Mouse (Mus musculus) ES-Bruce4 (cell line): ENCODE measurements around the gene Slit1. TPM values are rescaled to one million over a fixed set of nuclear protein-coding genes. Genes with fewer than 3 reads are reported as not detected.

ENCODE experiments used
- H3K27ac ChIP-seq: 2 replicates; pipeline ENCODE4 v1.5.1; 2012; ENCODE audit warnings: low read length, inconsistent platforms; ENCODE audit not compliant: insufficient read depth
- H3K27me3 ChIP-seq: 2 replicates; pipeline ENCODE4 v1.6.1; 2012; ENCODE audit warnings: mild to moderate bottlenecking, low read length, inconsistent platforms; ENCODE audit not compliant: control insufficient read depth, poor library complexity, insufficient read depth, severe bottlenecking
- H3K36me3 ChIP-seq: 2 replicates; pipeline ENCODE4 v1.6.1; 2012; ENCODE audit warnings: inconsistent platforms, mild to moderate bottlenecking, low read length, moderate library complexity; ENCODE audit not compliant: control insufficient read depth, poor library complexity, insufficient read depth, severe bottlenecking
- H3K4me1 ChIP-seq: one replicate; pipeline ENCODE4 v1.8.1; 2011; ENCODE audit warnings: low read length; ENCODE audit not compliant: control insufficient read depth, insufficient read depth
- H3K4me3 ChIP-seq: 2 replicates; pipeline ENCODE4 v1.5.1; 2011; ENCODE audit warnings: low read depth, mild to moderate bottlenecking, low read length
- H3K9ac ChIP-seq: 2 replicates; pipeline ENCODE4 v1.6.1; 2012; ENCODE audit warnings: low read depth, mild to moderate bottlenecking, inconsistent platforms; ENCODE audit not compliant: poor library complexity, severe bottlenecking
- H3K9me3 ChIP-seq: replicated peaks from 2 replicates; pipeline ENCODE4 v1.6.1; 2012; ENCODE audit warnings: mild to moderate bottlenecking, low read length, inconsistent platforms; ENCODE audit not compliant: control insufficient read depth, poor library complexity, insufficient read depth, severe bottlenecking
- CTCF ChIP-seq: IDR thresholded peaks from one replicate; pipeline ENCODE4 v1.8.1; 2011; ENCODE audit warnings: low read depth, low read length
- EP300 ChIP-seq: IDR thresholded peaks from 2 replicates; pipeline ENCODE4 v1.6.1; 2011; ENCODE audit warnings: low read depth, low read length; ENCODE audit not compliant: insufficient read depth
- POLR2A ChIP-seq: IDR thresholded peaks from one replicate; pipeline ENCODE4 v1.8.1; 2011; ENCODE audit warnings: low read length; ENCODE audit not compliant: insufficient read depth
- polyA plus RNA-seq: library from polyadenylated mRNA; stranded (reverse); fragments of >200 nt; gene quantifications from 2 replicates; pipeline ENCODE4 v1.2.4, GENCODE M21; 2011; ENCODE audit warnings: low read depth; ENCODE audit not compliant: missing spikeins, insufficient read depth, insufficient read length

Slit1 gene
- polyA plus RNA-seq, 1 experiment: 1.2 TPM

- Histone ChIP-seq H3K36me3 (peaks cover 11% of the 10 kb centered on the region; the same call in 1 of the 2 replicates), H3K27ac (no peak overlapping the region), H3K9ac (no peak overlapping the region), H3K9me3 (no peaks in the 10 kb centered on the region), H3K4me3 (no peak overlapping the region), H3K4me1 (no peaks in the 10 kb centered on the region), H3K27me3 (no peaks in the 10 kb centered on the region)
- TF ChIP-seq POLR2A (no peak), EP300 (no peak), CTCF (no peak)
Measured at GRCm38 (mm10) chr19:41560856-41561255, 182.6 kb downstream of the Slit1 start.

- no peaks in the 10 kb centered on the region for H3K27me3 ChIP-seq
- TF ChIP-seq CTCF (no peak), EP300 (no peak), POLR2A (no peak)
- H3K4me1 ChIP-seq: no peaks in the 10 kb centered on the region
- H3K9ac ChIP-seq: no peak overlapping the region
- no peak overlapping the region for H3K27ac ChIP-seq
- no peak overlapping the region for H3K4me3 ChIP-seq
- no peaks in the 10 kb centered on the region for H3K9me3 ChIP-seq
- peaks cover 13% of the 10 kb centered on the region; the same call in 1 of the 2 replicates for H3K36me3 ChIP-seq
Measured at GRCm38 (mm10) chr19:41558891-41559486, 184.5 kb downstream of the Slit1 start.

GRCm38 (mm10) chr19:41557491-41557890, 186.0 kb downstream of the Slit1 start:
- Histone ChIP-seq H3K36me3 (peaks cover 13% of the 10 kb centered on the region; the same call in 1 of the 2 replicates), H3K27ac (no peak overlapping the region)
- TF ChIP-seq EP300: no peak

GRCm38 (mm10) chr19:41556981-41557380, 186.5 kb downstream of the Slit1 start:
- H3K27ac ChIP-seq: no peak overlapping the region
- no peaks in the 10 kb centered on the region for H3K27me3 ChIP-seq
- H3K36me3 ChIP-seq: peaks cover 13% of the 10 kb centered on the region; the same call in 1 of the 2 replicates
- no peak overlapping the region for H3K9ac ChIP-seq
- no peak overlapping the region for H3K4me3 ChIP-seq
- H3K9me3 ChIP-seq: no peaks in the 10 kb centered on the region
- H3K4me1 ChIP-seq: no peaks in the 10 kb centered on the region
- TF ChIP-seq EP300 (no peak), CTCF (no peak), POLR2A (no peak)

More at GRCm38 (mm10) chr19:41557491-41557890, 186.0 kb downstream of the Slit1 start:
- Histone ChIP-seq H3K9ac (no peak overlapping the region), H3K4me1 (no peaks in the 10 kb centered on the region), H3K9me3 (no peaks in the 10 kb centered on the region), H3K4me3 (no peak overlapping the region), H3K27me3 (no peaks in the 10 kb centered on the region)

Other genes with a start within 250 kb of the Slit1 start
- gene Gm340, start 161.3 kb downstream of the Slit1 start, polyA plus RNA-seq: 13.8 and 14.0 TPM in 2 replicates
- gene Arhgap19, start 58.4 kb upstream of the Slit1 start, polyA plus RNA-seq: 75.7 and 80.1 TPM in 2 replicates
- 2.1 and 2.3 TPM in 2 replicates for gene Frat1, start 86.3 kb upstream of the Slit1 start, polyA plus RNA-seq
- gene Frat2, start 104.5 kb upstream of the Slit1 start, polyA plus RNA-seq: 7.6 and 10.0 TPM in 2 replicates
- gene Rrp12, start 152.5 kb upstream of the Slit1 start, polyA plus RNA-seq: 23.1 and 24.5 TPM in 2 replicates
- 668 and 681 TPM in 2 replicates for gene Pgam1, start 168.3 kb upstream of the Slit1 start, polyA plus RNA-seq
- gene Exosc1, start 189.8 kb upstream of the Slit1 start, polyA plus RNA-seq: 52.4 and 55.8 TPM in 2 replicates
- 49.7 and 64.4 TPM in 2 replicates for gene Zdhhc16, start 189.8 kb upstream of the Slit1 start, polyA plus RNA-seq
- 77.9 and 83.9 TPM in 2 replicates for gene Mms19, start 237.5 kb upstream of the Slit1 start, polyA plus RNA-seq
- gene Ubtd1, start 238.1 kb upstream of the Slit1 start, polyA plus RNA-seq: 11.1 and 13.1 TPM in 2 replicates